Mouse (Mus musculus): Measurements from ENCODE around the gene Plxdc1.

GRCm38 (mm10) chr11:97998898-97999608 lies 12.8 kb upstream of the Plxdc1 start:
- TF ChIP-seq CTCF (IDR thresholded peaks at IDR 0.05; ENCODE audit: insufficient read depth, low read depth, low read length) (no peak), POLR2A (IDR thresholded peaks at IDR 0.05; ENCODE audit: insufficient read depth, low read depth, low read length) (no peak)
